Mouse (Mus musculus) cerebellum, postnatal 14 days (tissue): Measurements from ENCODE around the gene Scimp.
"Not testable (repeated sequence)": the region's sequence is repeated elsewhere in the genome, so short reads cannot be mapped to it uniquely, and the experiment has no call there.

Experiments used
- DNase-seq, 2 experiments: peaks; one replicate each; pipeline ENCODE4 v3.0.0; 2021; ENCODE audit warnings: mixed read lengths in 2 of 2

The Scimp gene

DNA sequence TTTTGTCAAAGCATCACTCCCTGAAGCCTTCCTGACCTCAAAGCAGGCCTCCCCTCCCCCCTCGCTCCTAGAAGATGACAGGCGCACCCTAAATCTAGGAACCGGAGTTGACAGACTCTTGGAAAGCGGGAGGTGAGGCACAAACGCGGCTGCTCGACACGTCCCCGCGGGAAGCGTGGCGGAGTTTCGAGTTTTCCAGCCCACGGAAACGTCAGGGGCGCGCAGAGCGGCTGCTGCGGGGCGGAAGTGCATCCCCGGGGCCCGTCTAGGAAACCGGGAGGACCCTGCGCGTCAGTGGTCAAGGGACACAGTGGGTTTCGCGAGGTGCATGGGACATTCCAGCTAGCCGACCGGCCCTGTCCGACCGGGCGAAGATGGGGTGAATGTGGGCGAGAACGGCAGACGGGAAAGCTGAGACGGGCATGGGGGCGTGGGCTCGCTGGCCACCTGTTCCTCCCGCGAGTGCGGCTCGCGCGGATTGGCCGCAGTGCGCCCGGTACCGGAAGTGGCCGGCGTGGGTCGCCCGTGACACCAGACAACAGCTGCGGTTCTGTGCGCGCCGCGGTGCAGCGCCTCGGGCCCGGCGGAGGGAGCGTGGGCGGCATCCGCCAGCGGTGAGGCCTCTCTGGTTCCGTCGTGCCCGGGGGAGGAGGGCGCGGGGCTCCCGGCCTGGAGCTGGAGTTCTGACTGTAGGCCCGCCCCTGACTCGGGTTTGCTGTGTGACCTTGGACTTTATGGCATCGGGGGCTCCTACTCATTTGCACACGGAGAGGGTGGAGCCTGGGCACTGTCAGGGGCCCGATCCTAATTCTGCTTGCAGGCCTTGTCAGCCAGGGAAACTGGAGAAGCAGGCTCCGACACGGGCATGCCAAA is 48.2 kb downstream of the Scimp start, which contains the start of gene Zfp3:
Gene Zfp3 (plus strand): TSS at position 274 of the 873 bp plus-strand sequence.
- peak; percentile 84 for DNase-seq

DNA sequence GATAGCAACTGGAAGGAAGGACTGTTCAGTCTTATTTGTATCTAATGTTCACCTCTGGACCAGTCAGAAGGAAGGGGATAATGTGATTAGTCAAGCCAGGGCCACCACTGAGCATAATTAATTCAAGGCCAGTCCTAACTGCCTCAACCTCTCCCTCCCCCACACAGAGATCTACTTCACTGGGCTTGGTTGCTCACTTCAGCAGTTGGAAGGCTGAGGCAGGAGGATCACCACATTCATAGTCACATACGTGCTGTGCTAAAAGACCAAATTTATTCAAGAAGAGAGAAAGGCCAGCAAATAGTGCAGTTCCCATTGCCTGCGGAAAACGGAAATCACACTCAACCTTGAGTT is 48.8 kb downstream of the Scimp start:
- DNase-seq, result no peak

DNA sequence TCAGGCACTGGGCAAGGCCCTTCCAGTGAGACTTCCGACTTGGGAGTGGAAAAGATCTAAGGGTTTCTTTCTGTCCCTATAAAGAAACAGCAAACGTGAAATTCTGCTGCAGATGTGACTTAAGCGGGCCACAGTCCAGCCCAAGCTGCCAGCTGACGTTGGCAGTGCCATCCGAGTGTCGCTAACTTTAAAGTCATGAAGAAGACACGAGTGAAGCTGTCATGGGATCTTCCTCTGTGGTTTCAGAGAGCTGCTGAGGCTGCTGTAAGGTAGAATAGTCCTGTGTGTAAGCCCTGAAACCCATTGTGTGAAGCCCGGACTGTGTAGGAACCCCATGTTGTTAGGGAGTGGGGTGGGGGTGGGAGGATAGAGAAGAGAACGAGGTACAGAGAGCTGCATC is 49.7 kb downstream of the Scimp start:
- no peak for DNase-seq

DNA sequence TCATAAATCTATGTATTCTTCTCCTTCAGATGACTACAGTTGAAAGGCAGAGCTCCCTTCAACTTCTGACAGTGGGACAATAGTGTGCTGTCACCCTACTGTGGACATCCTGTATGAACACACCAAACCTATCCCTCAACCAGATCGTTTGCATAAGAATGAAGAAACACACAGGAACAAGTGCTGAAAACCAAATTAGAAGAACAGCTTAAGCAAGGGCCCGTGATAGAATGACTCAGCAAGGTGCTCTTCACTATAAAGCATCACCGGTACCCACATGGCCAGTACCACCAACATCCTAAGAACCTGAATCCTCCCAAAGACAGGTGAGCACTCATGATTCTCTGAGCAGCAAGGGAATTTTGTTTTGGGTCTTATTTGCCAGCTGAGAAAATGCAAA is 51.9 kb downstream of the Scimp start:
- not testable (repeated sequence) for DNase-seq

DNA sequence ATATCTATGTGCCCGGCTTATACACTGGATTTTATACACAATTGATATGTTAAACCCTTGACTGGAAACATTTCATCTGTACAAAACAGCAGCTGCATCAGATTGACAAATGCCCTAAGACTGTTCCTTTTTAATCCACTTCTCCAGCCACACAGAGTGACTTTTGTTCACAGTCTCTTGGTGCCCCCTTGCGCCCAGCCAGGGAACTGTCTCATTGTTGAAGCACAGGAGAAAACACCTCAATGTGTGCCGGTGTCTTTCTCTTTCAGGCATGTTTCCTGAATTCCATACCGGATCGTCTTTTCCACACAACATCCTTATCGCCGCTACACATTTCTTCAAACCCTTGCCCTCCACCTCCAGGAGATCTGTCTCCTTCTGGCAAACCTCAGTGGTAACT is 56.7 kb downstream of the Scimp start:
- DNase-seq, result peak; percentile 91 to 95

DNA sequence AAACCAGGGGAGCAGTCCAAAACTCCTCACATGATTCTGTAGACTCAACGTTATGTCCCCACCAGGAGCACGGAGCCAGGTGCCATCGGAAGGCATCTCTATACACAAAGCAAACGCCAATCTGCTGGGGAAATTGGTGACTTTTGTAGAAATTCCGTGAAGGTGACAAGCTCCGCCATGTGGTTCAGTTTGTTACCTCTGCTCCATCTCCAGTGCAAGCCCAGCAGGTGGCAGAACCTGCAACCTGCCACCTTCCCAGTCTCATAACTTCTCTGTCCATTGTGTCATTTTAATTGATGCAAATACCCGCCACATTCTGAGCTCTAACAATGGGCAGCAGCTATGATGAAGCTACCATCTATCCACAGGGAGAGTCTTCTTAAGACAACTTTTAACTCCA is 57.4 kb downstream of the Scimp start:
- peak in 1 of 2 experiments; percentile 29 for DNase-seq

DNA sequence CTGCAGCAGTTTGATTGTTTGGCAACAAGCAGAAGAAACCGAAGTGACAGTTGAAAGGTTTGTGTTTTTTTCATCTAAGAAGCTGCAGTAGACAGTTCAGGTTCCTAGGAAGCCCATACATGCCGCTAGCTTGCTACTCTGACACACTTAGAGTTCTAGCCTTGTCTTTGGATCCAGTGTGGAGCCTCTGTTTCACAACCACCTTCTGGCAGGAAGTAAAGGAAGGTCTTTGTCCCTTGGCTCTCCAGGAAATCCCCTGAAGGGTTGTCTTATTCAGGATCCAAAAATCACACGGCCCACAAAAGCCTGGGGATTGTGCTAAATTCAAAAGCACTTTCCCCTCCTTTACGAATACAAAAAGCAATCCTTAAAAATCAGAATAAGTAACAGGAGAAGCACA is 57.9 kb downstream of the Scimp start:
- DNase-seq, result no peak

DNA sequence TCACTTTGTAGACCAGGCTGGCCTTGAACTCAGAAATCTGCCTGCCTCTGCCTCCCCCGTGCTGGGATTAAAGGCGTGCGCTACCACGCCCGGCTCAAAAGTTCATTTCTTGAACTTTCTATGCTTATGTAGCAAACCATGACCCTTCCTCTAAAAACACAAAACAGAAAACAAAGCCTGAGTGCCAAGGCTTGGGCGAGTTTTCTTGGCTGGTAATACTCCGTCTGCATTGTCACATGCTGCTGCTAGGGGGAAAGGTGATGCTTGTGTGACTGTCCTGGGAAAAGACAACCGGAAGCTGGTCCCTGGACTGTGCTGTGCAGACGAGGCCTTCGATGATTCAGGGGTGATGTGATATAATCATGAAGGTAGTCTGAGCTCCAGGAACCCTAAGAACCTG is 59.2 kb downstream of the Scimp start:
- no peak for DNase-seq

DNA sequence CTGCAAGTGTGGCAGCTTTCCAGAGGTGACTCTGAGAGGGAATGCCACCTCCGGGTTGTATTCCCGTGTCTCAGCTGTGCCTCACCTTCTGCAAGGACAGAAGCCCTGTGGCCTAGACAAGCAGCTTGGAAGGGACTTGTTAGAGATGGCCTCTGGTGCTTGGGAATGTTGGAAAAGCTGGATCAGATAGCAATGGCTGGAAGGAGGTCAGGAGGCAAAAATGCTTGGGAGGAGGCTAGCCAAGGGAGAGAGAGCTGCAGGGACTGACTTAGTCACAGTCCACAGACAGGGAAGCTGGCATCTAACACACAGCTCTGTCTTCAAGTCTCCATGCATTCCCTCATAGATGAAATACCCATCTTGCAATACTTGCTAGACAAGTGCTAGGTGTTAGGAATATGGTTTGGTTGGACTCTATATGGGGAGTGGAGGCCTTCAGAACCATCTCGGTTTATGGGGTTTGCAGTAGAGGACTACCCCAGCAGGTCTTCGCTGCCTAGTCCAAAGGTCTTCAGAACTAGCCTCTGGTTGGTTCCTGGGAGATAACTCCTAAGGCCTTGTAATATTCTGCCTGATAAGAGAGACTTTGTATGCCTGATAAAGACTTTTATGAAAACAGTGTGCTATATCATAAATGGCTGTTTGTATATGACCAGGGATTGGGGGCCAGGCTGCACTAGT is 59.9 kb downstream of the Scimp start:
- DNase-seq, result no peak

DNA sequence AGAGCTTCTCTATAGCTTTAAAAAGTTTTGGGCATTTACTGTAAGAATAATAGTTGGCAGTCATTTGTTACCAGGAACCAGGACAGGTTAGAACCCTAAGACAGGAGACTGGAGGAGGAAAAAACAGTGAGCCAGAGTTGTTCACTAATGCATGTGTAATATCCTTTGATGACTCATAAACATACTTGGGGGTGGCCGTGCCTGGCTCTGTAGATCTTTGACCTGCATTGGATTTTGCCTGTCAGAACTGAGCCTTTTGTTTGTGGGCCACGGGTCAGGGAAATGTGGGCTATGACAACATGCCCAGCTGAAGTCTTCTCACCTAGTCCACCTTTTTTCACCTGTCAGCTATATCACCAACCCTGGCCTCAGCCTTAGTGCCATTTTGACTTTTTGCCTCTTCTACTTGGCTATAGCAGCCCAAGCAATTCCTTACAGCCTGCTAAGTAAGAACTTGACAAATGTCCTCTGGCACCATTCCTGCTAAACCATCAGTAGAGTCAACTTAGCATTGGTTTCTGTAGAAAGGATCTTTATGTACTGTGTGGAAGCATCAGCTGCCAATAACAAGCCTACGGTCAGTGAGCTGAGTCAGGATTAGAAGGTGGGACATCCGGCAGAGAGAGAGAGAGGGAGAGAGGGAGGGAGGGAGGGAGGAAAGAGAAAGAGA is 64.4 kb downstream of the Scimp start:
- DNase-seq, result no peak

DNA sequence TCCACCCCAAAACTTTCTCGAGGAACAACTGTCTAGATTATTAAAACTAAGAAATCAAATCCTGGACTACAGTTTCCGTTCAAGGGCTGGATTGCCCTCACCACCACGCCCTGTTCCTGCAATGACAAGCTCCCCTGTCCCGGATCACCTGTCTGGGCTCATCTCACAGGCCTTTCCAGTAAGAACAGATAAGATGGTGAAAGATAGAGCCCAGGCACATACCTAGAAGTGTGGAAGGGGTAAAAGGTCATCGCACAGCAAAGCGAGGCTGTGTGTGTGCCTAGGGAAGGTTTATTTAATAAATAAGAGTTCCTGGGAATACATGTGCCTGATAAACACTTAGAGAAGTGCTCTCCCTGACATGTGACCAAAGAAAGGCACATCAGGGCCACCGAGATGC is 66.8 kb downstream of the Scimp start:
- DNase-seq, result no peak

DNA sequence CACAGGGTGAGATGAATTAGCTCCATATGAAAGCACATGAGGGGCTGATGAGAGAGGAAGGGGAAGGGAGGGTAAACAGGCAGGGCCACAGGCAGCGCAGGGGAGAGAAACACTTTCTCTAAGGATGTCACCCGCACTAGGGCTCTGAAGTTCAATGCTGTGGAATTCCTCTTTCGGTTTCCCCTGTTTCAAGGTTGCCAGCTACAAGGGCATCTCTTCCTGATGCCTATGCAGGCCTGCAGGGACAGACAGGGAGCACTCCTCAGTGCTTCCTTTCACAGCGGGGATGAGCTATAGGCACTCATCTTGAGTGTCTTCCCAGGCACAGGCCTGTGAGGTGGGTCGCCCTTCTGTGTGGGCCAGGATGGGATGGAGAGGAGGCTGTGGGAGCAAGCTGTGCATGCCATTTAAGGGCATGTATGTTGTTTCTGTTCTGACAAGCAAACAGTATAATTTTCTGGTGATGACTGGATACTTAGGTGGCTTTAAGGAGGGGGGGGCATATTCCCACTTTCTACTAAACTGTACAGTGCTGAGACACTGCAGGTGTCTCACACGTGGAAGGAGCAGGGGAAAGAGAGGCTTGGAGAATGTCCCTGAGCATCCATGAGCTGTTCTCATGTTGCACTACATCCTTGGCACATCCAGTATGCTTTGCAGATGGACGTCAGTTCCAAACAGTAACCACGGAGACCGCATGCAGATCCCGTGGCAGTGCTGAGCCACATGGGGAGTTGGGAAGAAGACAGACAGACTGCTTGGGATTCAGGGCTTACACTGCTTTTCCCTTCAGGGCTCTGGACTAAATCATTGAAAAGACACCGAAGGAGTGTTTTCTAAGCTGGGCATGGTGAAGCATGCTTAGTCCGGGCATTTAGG is 69.6 kb downstream of the Scimp start:
- DNase-seq, result no peak

DNA sequence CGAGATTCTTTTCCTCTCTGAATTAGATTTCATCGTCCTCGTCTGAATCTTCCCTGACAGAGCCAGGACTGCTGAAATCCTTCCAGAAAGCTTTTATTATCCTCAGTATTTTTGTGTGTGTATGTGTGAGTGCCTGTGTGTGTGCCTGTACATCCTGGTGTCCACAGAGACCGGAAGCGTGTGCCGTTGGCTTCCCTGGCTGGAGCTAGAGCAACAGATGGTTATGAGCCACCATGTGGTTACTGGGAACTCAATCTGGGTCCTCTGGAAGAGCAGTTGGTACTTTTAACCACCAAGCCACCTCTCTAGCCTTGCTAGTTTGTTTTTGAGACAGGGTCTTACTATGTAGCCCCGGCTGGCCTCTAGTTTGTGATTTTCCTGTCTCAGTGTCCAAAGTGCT is 70.3 kb downstream of the Scimp start:
- peak in 1 of 2 experiments; percentile 21 for DNase-seq

DNA sequence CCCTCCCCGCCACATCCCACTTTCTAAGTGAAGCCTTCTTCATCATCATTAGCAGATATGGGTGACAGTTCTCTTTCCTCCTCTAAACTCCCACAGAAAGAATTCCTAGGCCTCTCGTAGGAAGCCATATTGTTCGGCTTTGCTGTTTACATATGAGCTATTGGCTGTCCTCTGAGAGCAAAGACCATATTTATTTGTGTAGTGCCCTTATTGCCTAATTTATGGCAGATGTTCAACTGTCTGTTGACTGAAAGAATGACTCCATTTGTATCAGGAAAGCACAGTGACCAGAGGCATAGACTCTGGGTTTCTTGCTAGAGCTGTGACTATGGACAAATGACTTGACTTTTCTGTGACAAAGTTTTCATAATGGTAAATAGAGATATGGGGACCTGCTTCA is 70.8 kb downstream of the Scimp start:
- DNase-seq, result no peak
